Mouse (Mus musculus) megakaryocyte, embryonic 14.5 days (primary cell): ENCODE results near the gene Med26.

Experiments used
- FLI1 ChIP-seq: IDR thresholded peaks from 2 replicates; pipeline ENCODE4 v1.6.1; 2012; ENCODE audit warnings: low read length, inconsistent platforms, mixed read lengths
- GATA1 ChIP-seq: IDR thresholded peaks from 3 replicates; pipeline ENCODE4 v1.6.1; 2012; ENCODE audit warnings: mixed read lengths, low read length, inconsistent platforms, borderline replicate concordance

GRCm38 (mm10) chr8:72498527-72498926, 49.5 kb downstream of the Med26 start:
- TF ChIP-seq GATA1 (no peak), FLI1 (no peak)
